Mouse (Mus musculus) limb, embryonic 15.5 days (tissue): ENCODE data around the gene Msrb3. TPM values are rescaled to one million over a fixed set of nuclear protein-coding genes. Genes with fewer than 3 reads are reported as not detected.
A peak's percentile ranks its signal among the peaks of the same experiment; 100 is the strongest.

Source experiments
- ATAC-seq: fragments of 200-750 bp; cut with Nextera tagmentation; 2 replicates; pipeline ENCODE4 v1.8.0; 2017; ENCODE audit warnings: low read depth, moderate TSS enrichment; ENCODE audit not compliant: insufficient number of reproducible peaks, low FRiP score, low TSS enrichment
- H3K27ac ChIP-seq: fragments of 300-500 bp; sonication (generic); 2 replicates; pipeline ENCODE4 v1.5.1; 2015; ENCODE audit warnings: moderate library complexity, mild to moderate bottlenecking, inconsistent platforms
- H3K27me3 ChIP-seq: fragments of 300-500 bp; sonication (generic); 2 replicates; pipeline ENCODE4 v1.6.1; 2015; ENCODE audit warnings: inconsistent platforms
- H3K36me3 ChIP-seq: fragments of 300-500 bp; sonication (generic); 2 replicates; pipeline ENCODE4 v1.6.1; 2015; ENCODE audit warnings: inconsistent platforms
- H3K4me1 ChIP-seq: fragments of 300-500 bp; sonication (generic); 2 replicates; pipeline ENCODE4 v1.6.1; 2015; ENCODE audit warnings: inconsistent platforms
- H3K4me2 ChIP-seq: fragments of 300-500 bp; sonication (generic); 2 replicates; pipeline ENCODE4 v1.6.1; 2015; ENCODE audit warnings: mild to moderate bottlenecking, inconsistent platforms
- H3K4me3 ChIP-seq: fragments of 300-500 bp; sonication (generic); 2 replicates; pipeline ENCODE4 v1.5.1; 2015; ENCODE audit warnings: mild to moderate bottlenecking, inconsistent platforms
- H3K9ac ChIP-seq: fragments of 300-500 bp; sonication (generic); 2 replicates; pipeline ENCODE4 v1.6.1; 2015; ENCODE audit warnings: inconsistent platforms
- H3K9me3 ChIP-seq: fragments of 300-500 bp; sonication (generic); 2 replicates; pipeline ENCODE4 v1.6.1; 2016; ENCODE audit warnings: inconsistent platforms
- WGBS: fragments of 180-500 bp; shearing (Covaris S2); methylation state at CpG from one replicate; pipeline ENCODE4 v1.1.7; 2015; 5-methylcytosine and 5-hydroxymethylcytosine counted together
- polyA plus RNA-seq: library from polyadenylated mRNA; unstranded; fragments of >200 nt; fragmentation: Nextera tagmentation; extraction: Ambion mirVana; gene quantifications from 2 replicates; pipeline ENCODE4 v1.2.1, GENCODE M21; 2015

Gene Msrb3
- polyA plus RNA-seq, 1 experiment from 2014 or later, result 16.9 TPM

DNA sequence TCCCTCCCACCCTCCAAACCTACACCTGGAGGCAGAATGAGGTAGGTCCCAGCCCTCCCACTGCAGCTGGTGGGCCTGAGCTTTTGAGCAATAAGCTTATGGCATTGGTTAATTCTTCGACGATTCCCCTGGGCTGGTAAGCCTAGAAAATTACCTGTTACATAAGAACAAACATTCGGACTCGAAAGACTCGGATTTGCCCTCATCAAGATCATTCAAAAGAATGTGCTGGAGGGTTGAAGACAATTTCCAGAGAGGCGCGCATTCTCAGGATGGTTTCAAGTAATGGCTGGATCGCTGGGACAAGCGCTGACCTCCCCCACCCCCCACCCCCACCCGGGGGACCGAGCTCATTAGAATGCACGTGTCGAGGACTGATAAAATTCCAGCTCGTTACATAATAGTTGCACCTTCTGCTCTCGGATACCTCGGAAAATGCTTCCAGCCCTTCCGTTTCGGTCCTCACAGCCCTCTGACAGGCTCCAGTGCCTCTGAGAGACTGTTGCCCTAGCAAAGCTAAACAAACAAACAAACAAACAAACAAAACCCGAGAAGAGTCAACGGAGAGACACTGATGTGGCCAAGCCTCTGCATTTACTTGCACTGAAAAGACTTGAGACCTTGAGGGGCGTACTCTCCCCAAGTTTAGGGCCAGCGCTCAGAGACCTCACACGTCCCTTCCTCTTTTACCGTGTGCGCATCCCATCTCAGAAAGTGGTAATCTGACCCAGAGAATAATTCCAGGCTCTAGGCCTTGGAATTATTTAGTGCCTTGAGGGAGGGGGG, 163.0 kb downstream of the Msrb3 start:
- ATAC-seq, result no peak
- no peak overlapping the region for H3K9ac ChIP-seq

DNA sequence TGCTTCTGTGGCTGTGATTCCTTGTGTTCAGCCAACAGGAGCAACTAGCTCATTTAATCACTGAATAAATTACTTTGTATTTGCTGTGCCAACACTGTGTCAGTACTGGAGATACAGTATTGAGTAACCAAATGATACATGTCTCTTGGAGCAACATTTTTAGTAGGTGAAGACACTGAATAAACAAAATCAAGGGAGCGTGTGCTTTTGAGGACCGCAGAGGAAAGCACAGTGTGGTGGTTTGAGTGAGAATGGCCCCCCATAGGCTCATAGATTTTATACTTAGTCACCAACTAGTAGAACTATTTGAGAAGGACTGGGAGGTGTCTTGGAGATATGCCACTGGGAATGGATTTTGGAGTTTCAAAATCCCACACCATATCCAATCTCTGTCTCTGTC, 164.5 kb downstream of the Msrb3 start:
- no peak for ATAC-seq
- Histone ChIP-seq H3K9ac (no peak overlapping the region), H3K4me2 (no peak overlapping the region), H3K27me3 (peaks cover 3% of the 10 kb centered on the region; the same call in 1 of the 2 replicates), H3K9me3 (no peaks in the 10 kb centered on the region), H3K27ac (no peak overlapping the region), H3K4me3 (no peak overlapping the region), H3K36me3 (no peaks in the 10 kb centered on the region), H3K4me1 (peaks cover 8% of the 10 kb centered on the region)
- 93% methylated on average over 2 of the region's 2 CpGs for WGBS

More for the DNA sequence above, 163.0 kb downstream of the Msrb3 start:
- no peaks in the 10 kb centered on the region for H3K36me3 ChIP-seq
- WGBS, result 14% methylated on average over 25 of the region's 25 CpGs
- H3K9me3 ChIP-seq, result no peaks in the 10 kb centered on the region
- no peak overlapping the region for H3K27ac ChIP-seq
- H3K4me1 ChIP-seq, result peaks cover 8% of the 10 kb centered on the region
- H3K4me3 ChIP-seq, result no peak overlapping the region
- H3K27me3 ChIP-seq, result peaks cover 3% of the 10 kb centered on the region; the same call in 1 of the 2 replicates
- H3K4me2 ChIP-seq, result peak overlapping the region; percentile 30; the same call in 1 of the 2 replicates

Other genes starting within 250 kb of the Msrb3 start
- 2.8 and 3.8 TPM in 2 replicates for gene Lemd3, start 80.2 kb upstream of the Msrb3 start, polyA plus RNA-seq
- gene Wif1, start 134.9 kb upstream of the Msrb3 start, polyA plus RNA-seq, result 94.1 and 110 TPM in 2 replicates